In genomic region chr3:28781422-28781821, GRCm38 (mm10) we compare ENCODE assay signal across 8 mouse cellular contexts. TPM values are rescaled to one million over a fixed set of nuclear protein-coding genes. Genes with fewer than 3 reads are reported as not detected.
DNase-seq lines count a peak whose midpoint lies in the region; ATAC-seq and TF ChIP-seq lines count a peak whose summit lies in the region.

No protein-coding gene starts in this region.

- intact Hi-C loops in heart, postnatal 14 days (cut with DNase I), result no loop called here

- peak; percentile 10; the same call in 1 of the 2 replicates for ATAC-seq in heart, postnatal 0 days (ENCODE audit: insufficient read depth, low read depth)
- no peak; the same call in 1 of the 2 replicates for ATAC-seq in hindbrain, embryonic 12.5 days (ENCODE audit: low FRiP score)

- H3K27me3 ChIP-seq in heart, postnatal 0 days (ENCODE audit: control insufficient read depth, insufficient read depth, low read length), result no peaks in the 10 kb centered on the region
- no peaks in the 10 kb centered on the region; the same call in 1 of the 2 replicates for H3K27me3 ChIP-seq in hindbrain, embryonic 12.5 days
- H3K27me3 ChIP-seq in midbrain, embryonic 10.5 days (ENCODE audit: low read depth, poor library complexity, severe bottlenecking), result peaks cover 33% of the 10 kb centered on the region

- no peaks in the 10 kb centered on the region for H3K9me3 ChIP-seq in heart, postnatal 0 days (replicated peaks; ENCODE audit: control insufficient read depth, low read length)
- no peaks in the 10 kb centered on the region for H3K9me3 ChIP-seq in hindbrain, embryonic 12.5 days (replicated peaks)
- peaks cover 7% of the 10 kb centered on the region for H3K9me3 ChIP-seq in midbrain, embryonic 10.5 days (replicated peaks)

- no peak for TF ChIP-seq CTCF in heart, postnatal 0 days (IDR thresholded peaks at IDR 0.05; ENCODE audit: low read depth)
- TF ChIP-seq CTCF in bone marrow macrophage, adult 2 months (IDR thresholded peaks at IDR 0.05; ENCODE audit: low read depth, low read length), result no peak

- WGBS in heart, postnatal 0 days, result under 1% methylated on average over 31 of the region's 41 CpGs
- WGBS in hindbrain, embryonic 12.5 days, result under 1% methylated on average over 33 of the region's 41 CpGs
- WGBS in midbrain, embryonic 10.5 days, result 1% methylated on average over 38 of the region's 41 CpGs

- peak overlapping the region; percentile 99 for H3K4me2 ChIP-seq in heart, postnatal 0 days (ENCODE audit: low read depth, low read length)
- H3K4me2 ChIP-seq in hindbrain, embryonic 12.5 days (replicated peaks), result peak overlapping the region; percentile 83

- H3K27ac ChIP-seq in heart, postnatal 0 days (ENCODE audit: low read depth), result no peak overlapping the region
- no peak overlapping the region for H3K27ac ChIP-seq in bone marrow macrophage, adult 2 months (ENCODE audit: insufficient read depth, low read depth, low read length)
- no peak overlapping the region for H3K27ac ChIP-seq in hindbrain, embryonic 12.5 days
- peak overlapping the region; percentile 81 for H3K27ac ChIP-seq in midbrain, embryonic 10.5 days (replicated peaks)

- H3K4me3 ChIP-seq in heart, postnatal 0 days (ENCODE audit: low read depth, low read length), result peak overlapping the region; percentile 81
- peak overlapping the region; percentile 77 for H3K4me3 ChIP-seq in bone marrow macrophage, adult 2 months (ENCODE audit: insufficient read depth, low read length)
- H3K4me3 ChIP-seq in hindbrain, embryonic 12.5 days, result peak overlapping the region; percentile 59
- H3K4me3 ChIP-seq in midbrain, embryonic 10.5 days, result peak overlapping the region; percentile 81

- no peak for DNase-seq in heart, postnatal 0 days (ENCODE audit: low spot score)
- DNase-seq in heart, postnatal 14 days, result no peak
- DNase-seq in midbrain, embryonic 10.5 days (ENCODE audit: low spot score), result no peak
- no peak for DNase-seq in spleen, adult 18-20 months
- DNase-seq in right cerebral cortex, adult 2 months (ENCODE audit: low spot score in 2 of 2), result no peak
- DNase-seq in cerebellum, postnatal 10 days, result no peak

- TF ChIP-seq EP300 in heart, postnatal 0 days (IDR thresholded peaks at IDR 0.05; ENCODE audit: low read depth), result no peak

- peak overlapping the region; percentile 74 for H3K9ac ChIP-seq in heart, postnatal 0 days (replicated peaks; ENCODE audit: low read depth, low read length)
- H3K9ac ChIP-seq in hindbrain, embryonic 12.5 days, result peak overlapping the region; percentile 69

- H3K36me3 ChIP-seq in heart, postnatal 0 days (replicated peaks; ENCODE audit: control insufficient read depth, insufficient read depth, low read length), result no peaks in the 10 kb centered on the region
- H3K36me3 ChIP-seq in hindbrain, embryonic 12.5 days, result no peaks in the 10 kb centered on the region
- no peaks in the 10 kb centered on the region for H3K36me3 ChIP-seq in midbrain, embryonic 10.5 days

- peaks cover 10% of the 10 kb centered on the region; the same call in 1 of the 2 replicates for H3K4me1 ChIP-seq in heart, postnatal 0 days (ENCODE audit: control insufficient read depth, insufficient read depth)
- H3K4me1 ChIP-seq in bone marrow macrophage, adult 2 months (ENCODE audit: control insufficient read depth, insufficient read depth, low read length), result peaks cover 6% of the 10 kb centered on the region
- H3K4me1 ChIP-seq in hindbrain, embryonic 12.5 days, result peaks cover 6% of the 10 kb centered on the region; the same call in 1 of the 2 replicates
- H3K4me1 ChIP-seq in midbrain, embryonic 10.5 days, result peaks cover 9% of the 10 kb centered on the region

- no peak for TF ChIP-seq POLR2A in bone marrow macrophage, adult 2 months (IDR thresholded peaks at IDR 0.05; ENCODE audit: borderline replicate concordance, low read depth, low read length)

RNA-seq across cellular contexts. Expression of gene Eif5a2, which starts 0.3 kb away (rescaled TPM):
- total RNA-seq in heart, postnatal 0 days (2014; rRNA removed; ENCODE audit: low replicate concordance), result 5.2 and 10.5 TPM in 2 replicates
- 4.4 and 5.9 TPM in 2 replicates for polyA plus RNA-seq in heart, postnatal 0 days (2015; fragmentation: Nextera tagmentation; extraction: Ambion mirVana)
- total RNA-seq in heart, postnatal 14 days (2021), result 1 to 10 TPM; 2.0 to 2.2 TPM
- 5.7 and 7.2 TPM in 2 replicates for polyA plus RNA-seq in bone marrow macrophage, adult 2 months (2012; ENCODE audit: insufficient read depth, insufficient read length, missing spikeins)
- 16.0 and 18.6 TPM in 2 replicates for polyA plus RNA-seq in hindbrain, embryonic 12.5 days (2016; fragmentation: Nextera tagmentation; extraction: Ambion mirVana)
- polyA plus RNA-seq in midbrain, embryonic 10.5 days (2016; fragmentation: Nextera tagmentation; extraction: Ambion mirVana), result 12.1 and 13.4 TPM in 2 replicates

RNA-seq across cellular contexts. Expression of gene Rpl22l1, which starts 23.8 kb away (rescaled TPM):
- 106 and 109 TPM in 2 replicates for total RNA-seq in heart, postnatal 0 days (2014; rRNA removed; ENCODE audit: low replicate concordance)
- polyA plus RNA-seq in heart, postnatal 0 days (2015; fragmentation: Nextera tagmentation; extraction: Ambion mirVana), result 186 and 201 TPM in 2 replicates
- 100 to 1,000 TPM; 106 to 110 TPM for total RNA-seq in heart, postnatal 14 days (2021)
- 236 and 242 TPM in 2 replicates for polyA plus RNA-seq in bone marrow macrophage, adult 2 months (2012; ENCODE audit: insufficient read depth, insufficient read length, missing spikeins)
- 300 and 365 TPM in 2 replicates for polyA plus RNA-seq in hindbrain, embryonic 12.5 days (2016; fragmentation: Nextera tagmentation; extraction: Ambion mirVana)
- 264 and 327 TPM in 2 replicates for polyA plus RNA-seq in midbrain, embryonic 10.5 days (2016; fragmentation: Nextera tagmentation; extraction: Ambion mirVana)
